Mouse (Mus musculus): Measurements from ENCODE around the gene Trappc5.

Gene Trappc5

DNA sequence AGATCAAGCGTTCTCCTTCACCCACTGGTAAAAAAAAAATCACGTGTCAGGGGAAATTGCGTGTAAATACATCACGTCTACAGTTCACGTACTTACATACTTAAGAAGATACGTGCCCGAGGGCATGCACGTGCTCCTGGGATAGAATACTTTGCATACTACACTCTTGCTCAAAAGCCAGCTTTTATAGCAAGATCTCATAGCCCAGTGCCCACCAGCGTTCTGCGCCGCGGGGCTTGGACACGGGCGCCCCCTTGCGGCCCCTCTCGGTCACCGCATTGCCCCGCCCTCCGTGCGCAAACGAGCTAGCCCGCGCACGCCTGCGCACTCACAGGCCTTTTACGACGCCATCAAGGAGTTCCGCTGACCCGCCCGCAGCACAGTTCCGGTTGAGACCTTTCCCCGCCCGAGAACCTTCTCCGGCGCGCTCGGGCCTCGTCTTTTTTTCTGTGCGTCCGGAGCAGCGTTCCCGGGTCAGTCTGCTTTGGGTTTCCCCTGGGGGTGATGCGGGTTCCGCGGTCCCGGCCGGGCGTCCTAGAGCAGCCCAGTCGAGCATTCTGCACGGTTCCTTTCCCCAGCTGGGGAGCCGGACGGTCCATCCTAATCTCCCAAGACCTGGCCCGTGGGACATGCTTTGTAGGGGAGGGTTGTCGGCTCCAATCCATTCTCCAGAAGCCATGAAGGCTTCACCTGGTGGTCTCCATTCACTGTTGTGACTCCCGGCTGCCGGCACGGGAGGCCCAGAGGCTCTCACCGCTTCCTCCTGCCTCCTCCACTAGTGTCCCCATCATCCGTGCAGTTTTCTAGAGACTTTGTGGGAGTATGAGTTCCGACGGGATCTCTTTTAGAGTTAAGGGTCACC lies at the start of gene Trappc5:
Trappc5 (plus strand) TSS at position 169 of the 862 bp plus-strand sequence.
- peak; percentile 94 for DNase-seq (ENCODE audit: extremely low read depth, insufficient read length, low spot score)

DNA sequence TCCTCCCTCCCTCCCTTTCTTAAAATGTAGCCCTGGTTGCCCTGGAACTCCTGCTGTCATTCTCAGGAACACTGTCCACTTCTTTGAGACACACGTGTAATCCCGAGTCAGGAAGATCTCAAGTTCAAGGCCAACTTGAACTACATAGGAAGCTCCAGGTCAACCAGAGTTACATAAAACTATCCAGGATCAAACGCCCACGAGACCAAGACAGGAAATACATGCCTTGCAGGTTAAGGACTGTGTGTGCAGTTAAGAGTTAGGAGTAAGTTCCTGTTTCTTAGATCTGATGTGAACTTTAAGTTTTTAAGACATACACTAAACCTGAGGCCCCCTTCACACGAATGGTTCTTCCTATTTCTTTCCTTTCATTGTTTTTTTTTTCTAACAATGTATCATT lies 49.1 kb upstream of the Trappc5 start:
- DNase-seq (ENCODE audit: extremely low read depth, insufficient read length, low spot score), result no peak

DNA sequence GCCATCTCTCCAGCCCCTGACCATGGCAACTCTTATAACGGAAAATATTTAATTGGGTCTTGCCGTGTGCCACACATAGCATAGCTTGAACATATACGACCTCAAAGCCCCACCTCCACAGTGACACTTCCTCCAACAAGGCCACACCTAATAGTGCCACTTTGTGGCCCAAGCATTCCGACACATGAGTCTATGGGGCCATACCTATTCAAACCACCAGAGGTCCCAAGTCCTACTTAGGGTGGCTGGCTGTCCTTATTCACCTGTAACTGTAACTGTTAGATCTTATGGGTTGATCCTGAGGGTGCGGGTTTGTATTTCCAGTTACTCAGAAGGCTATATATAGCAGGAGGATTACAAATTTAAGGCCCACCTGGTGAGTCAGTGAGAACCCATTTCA lies 48.1 kb upstream of the Trappc5 start:
- no peak for DNase-seq (ENCODE audit: extremely low read depth, insufficient read length, low spot score)

DNA sequence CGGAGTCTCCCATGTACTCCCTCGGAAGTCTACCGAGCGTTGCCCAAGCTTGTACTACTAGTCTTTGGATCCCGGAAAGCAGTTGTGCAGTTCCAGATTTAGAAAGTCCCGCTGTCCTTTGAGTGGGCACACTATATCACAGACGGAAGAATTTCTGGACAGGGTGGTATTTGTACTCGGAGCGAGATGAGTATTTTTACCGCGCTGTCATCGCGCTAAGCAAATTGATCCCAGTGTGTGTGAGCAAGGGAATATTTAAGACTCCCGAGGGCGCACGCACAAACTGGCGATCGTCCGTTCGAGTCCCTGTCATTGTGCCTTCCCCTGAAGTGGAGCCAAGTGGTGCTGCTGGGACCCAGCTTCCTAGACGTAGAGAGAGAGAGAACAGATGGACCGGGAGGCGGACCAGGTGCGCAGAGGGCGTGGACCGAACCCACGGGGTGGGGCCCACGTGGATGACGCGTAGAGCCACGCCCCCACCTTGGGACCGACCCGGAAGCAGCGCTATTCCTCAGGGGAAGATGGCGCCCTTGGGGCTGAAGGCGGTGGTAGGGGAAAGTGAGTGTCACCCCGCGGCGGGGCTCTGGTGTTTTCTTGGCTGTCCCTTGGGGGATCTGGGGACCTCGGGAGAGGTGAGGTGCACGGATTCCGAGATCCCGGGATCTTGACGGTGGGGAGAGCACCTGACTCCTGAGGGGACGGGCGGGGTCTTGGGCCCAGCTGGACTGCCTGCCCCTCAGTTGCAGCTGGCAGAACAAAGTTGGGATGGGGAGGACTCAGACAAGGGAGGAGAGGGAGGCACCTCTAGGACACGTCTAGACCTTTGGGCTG lies 45.2 kb upstream of the Trappc5 start, which contains the start of gene Stxbp2:
Stxbp2 (plus strand) TSS at position 309 of the 831 bp plus-strand sequence.
- DNase-seq (ENCODE audit: extremely low read depth, insufficient read length, low spot score), result peak; percentile 75

DNA sequence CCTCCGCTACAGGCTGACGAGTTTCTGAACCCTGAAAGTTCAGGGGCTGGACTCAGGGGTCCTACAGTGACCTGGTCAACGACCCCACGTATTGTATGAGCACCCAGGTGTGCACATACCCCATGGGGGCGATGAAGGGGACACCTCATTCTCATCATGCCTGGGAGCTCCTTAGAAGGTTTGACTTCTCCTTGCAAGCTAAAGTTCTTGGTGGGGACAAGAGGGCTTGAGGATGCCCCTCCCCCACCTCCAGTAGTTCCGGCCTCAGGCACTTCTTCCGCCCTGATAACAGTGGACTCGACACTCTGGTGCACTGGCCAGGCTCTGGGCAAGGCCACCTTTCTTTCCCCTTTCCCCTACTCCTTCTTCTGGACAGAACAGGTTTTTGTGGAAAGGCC lies 44.6 kb upstream of the Trappc5 start:
- no peak for DNase-seq (ENCODE audit: extremely low read depth, insufficient read length, low spot score)

DNA sequence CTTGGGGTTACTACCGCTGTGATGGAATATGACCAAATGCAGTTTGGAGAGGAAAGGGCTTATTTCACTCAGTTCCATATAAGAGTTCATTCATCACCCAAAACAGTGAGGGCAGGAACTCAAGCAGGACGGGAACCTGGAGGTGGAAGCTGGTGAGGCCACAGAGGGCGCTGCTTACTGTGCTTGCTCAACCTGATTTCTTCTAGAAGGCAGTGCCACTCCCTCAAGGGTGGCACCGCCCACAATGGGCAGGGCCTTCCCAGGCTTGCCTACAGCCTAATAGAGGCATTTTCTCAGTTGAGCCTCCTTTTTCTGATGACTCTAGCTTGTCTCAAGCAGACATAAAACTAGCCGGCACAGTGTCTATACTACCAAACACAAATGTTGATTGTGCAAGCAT lies 30.3 kb upstream of the Trappc5 start:
- peak; percentile 38 for DNase-seq (ENCODE audit: extremely low read depth, insufficient read length, low spot score)

DNA sequence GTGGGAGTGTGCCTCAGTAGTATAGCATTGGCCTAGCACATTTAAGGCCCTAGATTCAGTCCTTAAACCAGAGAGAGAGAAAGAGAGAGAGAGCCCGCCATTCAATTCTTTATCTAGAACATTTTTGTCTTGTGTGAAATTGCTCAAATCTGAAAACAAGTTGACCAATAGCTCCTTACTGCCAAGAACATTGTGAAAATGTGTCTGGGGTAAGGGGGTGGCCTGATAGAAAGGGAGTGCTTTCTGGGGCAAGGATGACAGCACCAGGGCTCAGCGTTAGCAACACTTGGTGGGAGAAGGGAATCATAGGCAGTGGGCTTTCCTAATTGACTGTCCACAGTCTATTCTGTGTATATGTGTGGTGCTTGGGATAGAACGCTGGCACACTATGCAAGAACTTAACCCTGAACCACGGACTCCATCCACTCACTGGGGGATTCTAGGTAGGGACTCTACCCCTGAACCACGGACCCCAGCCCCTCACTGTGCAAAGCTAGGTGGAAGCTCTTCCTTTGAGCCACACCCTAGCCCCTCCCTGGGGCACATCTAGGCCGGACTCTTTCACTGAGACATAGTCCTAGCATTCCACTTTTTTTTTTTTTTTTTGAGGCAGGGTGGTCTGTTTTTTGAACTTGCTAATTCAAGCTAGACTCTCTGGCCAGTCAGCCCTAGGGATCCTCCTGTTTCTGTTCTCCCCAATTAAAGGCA lies 29.1 kb upstream of the Trappc5 start:
- DNase-seq (ENCODE audit: extremely low read depth, insufficient read length, low spot score), result no peak

DNA sequence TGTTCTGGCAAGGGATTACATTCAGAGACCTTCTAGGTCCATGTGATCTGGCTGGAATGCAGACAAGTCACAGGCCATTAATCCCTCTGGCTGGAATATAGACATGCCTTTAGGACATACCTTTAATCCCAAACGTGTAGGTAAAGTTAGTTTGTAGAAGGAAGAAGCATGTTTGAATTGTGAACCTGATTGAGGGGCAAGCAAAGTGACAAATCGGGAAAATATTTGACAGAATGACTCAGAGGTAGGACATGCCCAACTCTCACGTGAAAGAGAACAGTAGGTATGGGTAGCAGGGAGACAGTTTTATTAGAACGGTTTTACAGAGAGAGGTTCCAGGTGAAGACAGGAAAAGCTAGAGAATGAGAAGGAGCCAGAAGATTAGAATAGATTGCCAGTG lies 28.5 kb upstream of the Trappc5 start:
- DNase-seq (ENCODE audit: extremely low read depth, insufficient read length, low spot score), result no peak

DNA sequence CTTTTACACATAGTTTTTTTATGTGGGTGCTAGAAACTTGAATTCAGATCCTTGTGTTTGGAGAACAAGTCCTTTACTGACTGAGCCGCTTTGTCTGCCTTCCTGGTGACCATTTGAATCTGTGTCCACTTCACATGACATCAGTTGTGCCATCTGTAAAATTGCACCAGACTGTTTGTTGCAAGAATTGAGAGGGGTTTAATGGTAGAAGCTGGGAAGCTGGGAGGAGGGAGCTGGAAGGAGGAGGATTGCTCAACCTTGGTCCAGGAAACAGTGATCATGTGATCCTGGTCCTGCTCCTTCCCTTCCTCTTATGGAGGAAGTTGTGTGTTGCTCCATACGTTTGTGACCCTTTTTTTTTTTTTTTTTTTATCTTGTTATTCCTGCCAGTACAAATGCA lies 27.8 kb upstream of the Trappc5 start:
- no peak for DNase-seq (ENCODE audit: extremely low read depth, insufficient read length, low spot score)

DNA sequence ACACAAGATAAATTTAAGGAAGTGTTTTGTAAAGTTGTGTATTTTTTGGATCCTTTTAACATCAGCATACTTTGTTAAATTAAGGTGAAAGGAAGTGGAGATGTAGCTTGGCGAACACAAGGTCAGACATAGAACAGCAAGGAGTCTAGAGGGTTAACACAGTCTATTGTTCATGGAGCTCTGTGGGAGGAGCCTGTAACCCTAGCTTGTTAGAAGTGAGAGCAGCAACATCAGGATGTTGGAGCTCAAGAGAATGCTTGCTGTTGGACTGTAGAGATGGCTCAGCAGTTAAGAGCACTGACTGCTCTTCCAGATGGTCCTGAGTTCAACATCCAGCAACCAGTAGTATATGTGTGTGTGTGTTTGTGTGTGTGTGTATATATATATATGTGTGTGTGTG lies 27.1 kb upstream of the Trappc5 start:
- DNase-seq (ENCODE audit: extremely low read depth, insufficient read length, low spot score), result no peak

DNA sequence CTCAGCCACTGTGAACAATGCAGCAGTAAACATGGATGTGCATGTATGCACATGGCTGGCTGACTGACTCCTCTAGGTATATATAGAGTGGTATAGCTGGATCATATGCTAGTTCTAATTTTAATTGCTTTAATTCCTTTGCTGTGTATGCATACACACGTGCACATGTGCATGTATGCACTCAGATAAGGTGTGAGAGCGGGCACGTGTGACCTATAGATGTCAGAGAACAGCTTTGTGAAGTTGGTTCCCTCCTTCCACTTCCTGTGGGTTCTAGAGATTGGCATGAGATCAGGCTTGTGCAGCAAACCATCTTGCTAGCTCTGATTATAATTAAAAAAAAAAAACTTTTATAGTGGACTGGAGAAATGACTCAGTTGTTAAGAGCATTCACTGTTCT lies 23.3 kb upstream of the Trappc5 start:
- no peak for DNase-seq (ENCODE audit: extremely low read depth, insufficient read length, low spot score)

DNA sequence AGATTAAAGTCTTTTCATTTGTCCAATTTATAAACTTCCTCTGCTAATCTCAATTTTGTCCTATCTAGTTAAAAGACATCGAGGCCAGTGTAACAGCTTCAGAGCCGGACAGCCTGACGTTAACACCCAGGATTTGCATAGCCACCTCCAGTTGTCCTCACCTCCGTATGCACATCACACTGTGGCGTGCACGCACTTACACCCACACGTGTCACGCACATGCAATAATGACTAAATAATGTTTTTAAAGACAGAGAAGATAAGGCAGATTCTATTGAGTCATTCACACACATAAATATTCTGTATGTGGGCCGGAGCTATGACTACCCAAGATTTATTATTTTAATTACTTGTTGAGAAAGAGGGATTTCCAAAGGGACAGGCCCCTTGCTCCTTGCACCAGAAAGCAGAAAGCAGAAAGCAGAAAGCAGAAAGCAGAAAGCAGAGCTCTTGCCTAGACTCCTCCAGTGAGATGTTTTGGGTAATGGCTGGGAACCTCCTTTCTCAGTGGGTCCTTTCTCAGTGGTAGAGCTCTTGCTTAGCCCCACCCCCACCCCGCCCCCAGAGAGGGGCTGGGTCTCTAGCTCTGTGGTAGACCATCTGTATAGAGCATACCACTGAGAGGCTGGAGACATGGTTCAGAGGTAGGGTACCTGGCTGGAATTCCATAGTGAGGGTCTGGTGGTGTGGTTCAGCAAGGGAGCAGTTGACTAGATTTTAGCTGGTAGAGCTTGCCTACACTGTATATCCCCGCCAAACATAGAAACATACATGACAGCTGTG lies 21.2 kb upstream of the Trappc5 start:
- no peak for DNase-seq (ENCODE audit: extremely low read depth, insufficient read length, low spot score)

DNA sequence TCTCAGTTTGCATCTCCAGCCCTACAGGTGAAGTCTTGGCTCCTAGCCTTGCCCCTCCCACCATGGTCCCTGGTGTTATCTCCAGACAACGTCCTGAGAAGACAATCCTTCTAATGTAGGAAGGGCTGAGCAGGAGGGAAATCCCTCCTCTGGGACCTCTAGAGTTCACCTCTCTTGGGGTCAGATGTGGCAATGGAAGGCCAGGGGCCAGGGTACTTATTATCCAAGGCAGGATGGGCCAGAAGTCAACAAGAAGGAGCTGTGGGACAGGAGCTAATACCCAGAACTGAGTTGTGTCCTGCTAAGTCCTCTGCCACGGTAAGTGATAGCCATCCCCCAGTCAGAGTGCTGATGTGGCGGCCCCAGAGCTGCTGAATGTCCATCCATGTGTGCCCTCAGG lies 20.6 kb upstream of the Trappc5 start, which contains the start of gene Retn:
Retn (plus strand) TSS at position 245 of the 400 bp plus-strand sequence.
- DNase-seq (ENCODE audit: extremely low read depth, insufficient read length, low spot score), result no peak

DNA sequence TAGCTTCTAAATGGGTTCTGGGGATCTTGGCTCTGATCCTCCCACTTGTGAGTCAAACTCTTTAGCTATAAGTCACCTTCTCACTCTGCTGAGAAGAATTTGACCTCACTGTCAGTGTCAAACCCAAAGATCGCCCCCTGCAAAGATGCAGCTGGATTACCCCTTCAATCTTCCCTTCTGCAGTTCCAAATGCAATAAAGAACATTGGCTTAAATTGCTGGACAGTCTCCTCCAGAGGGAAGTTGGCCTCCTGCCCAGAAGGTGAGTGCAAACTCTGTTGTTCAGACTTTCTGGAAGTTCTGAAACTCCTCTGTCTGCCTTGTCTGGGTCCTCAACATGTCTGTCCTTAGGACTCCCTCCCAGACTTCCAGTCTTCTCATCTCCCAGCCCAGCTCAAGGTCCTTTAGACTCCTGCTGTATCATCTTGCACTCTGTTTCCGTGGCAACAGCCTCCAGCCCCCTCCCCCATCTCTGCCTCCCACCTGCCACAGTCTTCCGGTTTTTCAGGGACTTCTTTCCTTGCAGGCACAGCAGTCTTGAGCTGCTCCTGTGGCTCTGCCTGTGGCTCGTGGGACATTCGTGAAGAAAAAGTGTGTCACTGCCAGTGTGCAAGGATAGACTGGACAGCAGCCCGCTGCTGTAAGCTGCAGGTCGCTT lies 19.2 kb upstream of the Trappc5 start:
- DNase-seq (ENCODE audit: extremely low read depth, insufficient read length, low spot score), result no peak

DNA sequence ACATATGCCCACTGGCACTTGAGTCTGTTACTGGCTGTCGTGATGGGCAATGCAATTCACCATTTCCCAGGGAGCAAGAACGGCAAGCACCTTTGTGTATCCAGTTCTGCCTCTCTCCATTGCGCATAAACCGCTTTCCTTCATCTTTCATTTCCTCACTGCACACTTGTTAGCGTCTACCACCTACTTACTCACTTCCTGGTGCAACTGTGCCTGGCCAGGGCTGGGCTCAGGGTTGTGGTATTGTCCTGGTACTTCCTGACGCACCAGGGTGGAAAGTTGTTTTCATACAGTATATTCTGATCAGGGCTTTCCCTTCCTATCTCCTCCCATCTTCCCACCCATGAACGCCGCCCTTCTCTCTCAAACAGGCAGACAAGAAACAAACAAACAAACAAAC lies 15.2 kb upstream of the Trappc5 start:
- DNase-seq (ENCODE audit: extremely low read depth, insufficient read length, low spot score), result no peak

DNA sequence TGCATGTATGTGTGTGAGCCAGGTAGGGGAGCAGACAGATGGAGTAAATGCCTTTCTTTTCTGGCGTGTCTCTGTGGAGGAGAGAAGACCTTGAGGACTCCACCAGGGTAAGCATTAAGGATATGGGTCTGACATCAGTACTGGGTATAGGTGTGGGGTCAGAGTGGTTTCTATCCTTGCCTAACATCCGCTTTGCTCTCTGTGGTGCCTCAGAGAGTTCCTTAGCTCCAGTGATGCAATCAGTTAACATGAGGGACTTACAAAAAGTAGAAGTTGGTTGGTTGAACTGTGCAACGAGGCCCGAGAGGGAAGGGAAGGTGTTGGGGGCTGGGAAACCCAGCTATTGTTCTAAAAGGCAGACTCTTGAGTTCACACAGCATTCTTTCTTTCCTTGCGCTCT lies 11.7 kb upstream of the Trappc5 start:
- DNase-seq (ENCODE audit: extremely low read depth, insufficient read length, low spot score), result no peak

DNA sequence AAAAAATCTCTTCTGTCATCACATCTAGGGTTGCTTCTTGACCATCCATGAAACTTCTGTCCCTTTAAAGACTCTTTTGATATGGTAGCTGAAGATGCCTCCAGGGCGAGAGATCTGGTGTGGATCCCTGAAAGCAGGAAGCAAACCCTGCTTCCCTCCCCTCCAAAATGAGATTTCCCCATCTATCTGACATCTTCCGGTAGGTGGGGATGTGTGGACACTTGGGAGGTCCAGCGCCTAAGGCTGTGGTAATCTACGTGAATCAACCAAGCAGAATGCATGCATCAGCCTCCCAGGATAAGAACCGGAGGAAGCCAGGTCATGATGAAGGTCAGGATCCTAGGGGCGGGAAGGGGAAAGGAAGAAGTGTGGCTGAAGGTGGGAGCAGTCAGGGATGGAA lies 10.6 kb upstream of the Trappc5 start, which contains the start of gene Mcemp1:
Mcemp1 (plus strand) TSS at position 248 of the 400 bp plus-strand sequence.
- no peak for DNase-seq (ENCODE audit: extremely low read depth, insufficient read length, low spot score)

DNA sequence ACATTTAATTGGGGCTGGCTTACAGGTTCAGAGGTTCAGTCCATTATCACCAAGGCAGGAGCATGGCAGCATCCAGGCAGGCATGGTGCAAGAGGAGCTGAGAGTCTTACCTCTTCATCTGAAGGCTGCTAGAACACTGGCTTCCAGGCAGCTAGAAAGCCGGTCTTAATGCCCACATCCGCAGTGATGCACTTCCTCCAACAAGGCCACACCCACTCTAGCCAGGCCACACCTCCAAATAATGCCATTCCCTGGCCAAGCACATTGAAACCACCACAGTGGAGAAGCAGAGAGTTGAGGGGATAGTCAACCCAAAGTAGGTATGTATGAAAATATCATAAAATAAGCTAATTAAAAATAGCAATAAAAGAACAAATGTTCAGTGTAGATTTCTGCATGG lies 5.7 kb upstream of the Trappc5 start:
- DNase-seq (ENCODE audit: extremely low read depth, insufficient read length, low spot score), result peak; percentile 26

DNA sequence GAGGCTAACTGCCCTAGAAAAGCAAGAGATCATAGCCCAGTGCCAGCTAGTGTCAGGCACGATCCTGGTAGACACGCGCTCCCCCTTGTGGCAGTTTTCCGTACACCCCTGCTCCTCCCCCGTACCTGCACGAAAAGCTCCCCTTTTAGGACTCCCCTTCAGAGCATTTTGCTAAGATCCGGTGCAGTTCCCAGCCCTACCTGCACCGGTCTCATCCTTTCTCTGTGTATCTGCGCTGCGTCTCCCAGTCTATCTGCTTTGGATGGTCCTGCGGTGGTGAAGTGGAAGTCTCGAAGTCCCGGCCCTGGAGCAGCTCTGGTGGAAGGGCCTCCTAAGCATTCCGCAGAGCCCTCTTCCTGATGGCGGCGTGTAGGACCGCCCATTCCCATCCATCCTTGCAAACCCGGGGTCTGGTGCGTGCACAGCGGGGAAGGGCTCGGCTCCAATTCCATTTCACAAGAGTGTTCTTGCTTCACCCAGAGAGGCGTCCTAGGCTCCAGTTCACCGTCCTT lies 4.1 kb upstream of the Trappc5 start, which contains the start of gene Fcor:
Fcor (minus strand) TSS at position 383 of the 512 bp plus-strand sequence.
- peak; percentile 62 for DNase-seq (ENCODE audit: extremely low read depth, insufficient read length, low spot score)
